Mouse (Mus musculus): ENCODE data around the gene Paqr6. TPM values are rescaled to one million over a fixed set of nuclear protein-coding genes. Genes with fewer than 3 reads are reported as not detected.
A peak's percentile ranks its signal among the peaks of the same experiment; 100 is the strongest.

Gene Paqr6
- under 1 TPM; 0.15 to 0.56 TPM for total RNA-seq (2021)
- long read RNA-seq, experiment 1, partial matches to known transcripts = 0 of 1 reads
- long read RNA-seq, experiment 1, other reads (novel, unspliced or antisense) = 1 of 1 reads
- long read RNA-seq, experiment 2, partial matches to known transcripts = 0 of 2 reads
- long read RNA-seq, experiment 2, other reads (novel, unspliced or antisense) = 2 of 2 reads

GRCm38 (mm10) chr3:88364337-88364736 lies at the start of gene Paqr6:
Gene Paqr6 (plus strand): TSS chr3:88364584.
- no peak for TF ChIP-seq CTCF (IDR thresholded peaks at IDR 0.05)
- intact Hi-C loops (cut with DNase I) = no loop called here
- peak within 1 kb of the TSS; percentile 61 for H3K4me3 ChIP-seq
- peak within 1 kb of the TSS; percentile 65 for H3K27ac ChIP-seq
- peak; percentile 81 for DNase-seq

- Histone ChIP-seq H3K27ac (peak within 1 kb of the TSS; percentile 90), H3K4me3 (peak within 1 kb of the TSS; percentile 97)
- intact Hi-C loops (cut with DNase I) = no loop called here
- peak; percentile 75 for DNase-seq
- TF ChIP-seq CTCF (IDR thresholded peaks at IDR 0.05) = no peak
Measured at GRCm38 (mm10) chr3:88324951-88325405, 39.4 kb upstream of the Paqr6 start, which contains the start of gene Glmp. Gene Glmp (plus strand): TSS chr3:88325023.

DNA sequence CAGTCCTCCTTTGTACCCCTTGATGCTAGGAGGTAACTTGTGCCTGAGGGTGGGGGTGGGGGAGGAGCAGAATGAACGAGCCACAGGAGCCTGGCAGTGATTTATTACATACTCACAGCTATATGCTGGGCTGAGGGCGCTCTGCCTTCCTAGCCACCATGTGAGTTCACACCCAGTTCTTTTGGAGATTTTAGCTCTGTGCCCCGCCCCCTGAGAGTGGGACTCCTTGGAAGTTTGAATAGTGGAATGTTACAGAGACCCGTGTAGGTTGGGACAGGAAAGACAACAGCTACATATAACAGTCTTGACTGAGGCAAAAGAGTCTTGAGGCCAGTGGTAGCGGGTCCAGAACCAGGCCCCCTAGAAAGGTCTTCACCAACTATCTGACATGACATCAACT lies 35.4 kb upstream of the Paqr6 start:
- no peak for TF ChIP-seq CTCF (IDR thresholded peaks at IDR 0.05)
- H3K4me3 ChIP-seq = no peak overlapping the region
- no peak overlapping the region for H3K27ac ChIP-seq
- no peak for DNase-seq
- intact Hi-C loops (cut with DNase I) = no loop called here

- Histone ChIP-seq H3K27ac (no peak overlapping the region), H3K4me3 (no peak overlapping the region)
- DNase-seq = peak; percentile 60
- intact Hi-C loops (cut with DNase I) = no loop called here
- peak; percentile 84 for TF ChIP-seq CTCF (IDR thresholded peaks at IDR 0.05)
Measured at GRCm38 (mm10) chr3:88331282-88331681, 33.1 kb upstream of the Paqr6 start.

DNA sequence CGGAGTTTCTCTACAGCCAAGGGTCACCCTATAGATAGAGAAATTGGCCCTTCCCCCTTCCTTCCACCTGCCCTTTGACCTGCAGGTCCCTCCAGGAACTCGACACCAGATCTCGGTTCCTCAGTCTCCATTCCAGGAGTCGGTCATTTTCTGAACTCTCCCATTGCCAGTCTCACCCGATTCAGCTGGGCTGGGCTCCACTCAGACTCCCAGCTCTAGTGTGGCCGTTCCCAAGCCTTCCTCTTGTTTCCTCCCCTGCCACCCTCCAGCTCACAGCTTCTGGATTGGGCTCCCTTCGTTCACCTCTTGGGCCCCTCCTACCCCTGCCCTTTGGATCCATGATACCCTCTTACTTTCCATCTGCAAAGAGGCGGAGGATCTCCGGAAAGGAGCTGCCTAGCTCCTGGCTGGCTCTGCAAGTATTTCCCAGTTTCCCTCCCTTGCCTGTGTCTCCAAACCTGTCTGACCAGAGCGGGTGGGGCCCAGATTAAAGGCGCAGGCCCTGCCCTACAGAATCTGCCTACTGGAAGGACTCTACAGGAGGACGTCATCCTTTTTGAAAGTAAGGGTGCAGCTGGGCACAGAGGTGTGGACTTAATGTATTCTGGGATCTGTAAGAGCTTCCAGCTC lies 30.2 kb upstream of the Paqr6 start:
- H3K27ac ChIP-seq = peak overlapping the region; percentile 98
- TF ChIP-seq CTCF (IDR thresholded peaks at IDR 0.05) = no peak

DNA sequence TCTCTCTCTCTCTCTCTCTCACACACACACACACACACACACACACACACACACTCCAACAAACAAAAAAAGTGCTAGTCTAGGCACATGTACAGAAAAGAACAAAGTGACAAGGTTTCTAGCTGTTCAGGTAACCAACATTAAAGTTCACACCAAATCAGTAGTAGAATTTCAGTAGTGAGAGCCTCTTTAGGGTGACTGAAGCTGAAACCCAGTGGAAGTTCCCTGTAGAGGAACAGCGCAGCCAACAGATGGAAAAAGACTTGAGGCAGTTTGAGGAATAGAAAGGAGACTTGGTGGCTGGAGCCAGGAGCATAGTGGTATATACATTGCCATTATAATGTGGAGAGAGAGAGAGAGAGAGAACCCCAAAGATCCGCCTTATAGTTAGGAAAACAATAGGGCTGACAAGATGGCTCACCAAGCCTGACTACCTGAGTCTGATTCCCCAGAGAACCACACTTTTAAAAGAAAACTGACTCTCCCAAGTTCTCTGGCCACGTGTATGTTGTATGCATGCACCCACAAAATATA lies 29.4 kb upstream of the Paqr6 start:
- intact Hi-C loops (cut with DNase I) = no loop called here
- DNase-seq = no peak
- TF ChIP-seq CTCF (IDR thresholded peaks at IDR 0.05) = no peak
- Histone ChIP-seq H3K27ac (peak overlapping the region; percentile 98), H3K4me3 (peak overlapping the region; percentile 89)

More for the DNA sequence above, 30.2 kb upstream of the Paqr6 start:
- DNase-seq = no peak
- intact Hi-C loops (cut with DNase I) = no loop called here
- H3K4me3 ChIP-seq = peak overlapping the region; percentile 89

GRCm38 (mm10) chr3:88335436-88336053 lies 28.8 kb upstream of the Paqr6 start:
- no peak for TF ChIP-seq CTCF (IDR thresholded peaks at IDR 0.05)
- peak overlapping the region; percentile 98 for H3K27ac ChIP-seq
- H3K4me3 ChIP-seq = peak overlapping the region; percentile 89
- DNase-seq = peak; percentile 57
- intact Hi-C loops (cut with DNase I) = no loop called here

GRCm38 (mm10) chr3:88336058-88337013 lies 28.0 kb upstream of the Paqr6 start, which contains the start of the genes Tmem79 and Smg5:
Gene Tmem79 (minus strand): TSS chr3:88336148.
Gene Smg5 (plus strand): TSS chr3:88336260.
- DNase-seq = peak; percentile 98
- H3K4me3 ChIP-seq = peak within 1 kb of the TSS; percentile 89
- TF ChIP-seq CTCF (IDR thresholded peaks at IDR 0.05) = no peak
- intact Hi-C loops (cut with DNase I) = no loop called here
- peak within 1 kb of the TSS; percentile 98 for H3K27ac ChIP-seq

GRCm38 (mm10) chr3:88337367-88338020 lies 26.9 kb upstream of the Paqr6 start:
- H3K4me3 ChIP-seq = peak overlapping the region; percentile 89
- intact Hi-C loops (cut with DNase I) = no loop called here
- no peak for DNase-seq
- H3K27ac ChIP-seq = peak overlapping the region; percentile 98
- TF ChIP-seq CTCF (IDR thresholded peaks at IDR 0.05) = no peak

GRCm38 (mm10) chr3:88338316-88338715 lies 26.1 kb upstream of the Paqr6 start:
- no peak for TF ChIP-seq CTCF (IDR thresholded peaks at IDR 0.05)
- Histone ChIP-seq H3K4me3 (peak overlapping the region; percentile 9; the same call in 1 of the 2 replicates), H3K27ac (peak overlapping the region; percentile 71)
- intact Hi-C loops (cut with DNase I) = no loop called here
- DNase-seq = no peak

GRCm38 (mm10) chr3:88339006-88339405 lies 25.4 kb upstream of the Paqr6 start:
- intact Hi-C loops (cut with DNase I) = no loop called here
- TF ChIP-seq CTCF (IDR thresholded peaks at IDR 0.05) = no peak
- H3K4me3 ChIP-seq = no peak overlapping the region
- peak; percentile 54 for DNase-seq
- peak overlapping the region; percentile 71 for H3K27ac ChIP-seq

All from gastrocnemius, adult 2 months (tissue).